In genomic region chr10:99466695-99467094, GRCm38 (mm10) we compare ENCODE assay signal across 18 mouse cellular contexts.
A peak's percentile ranks its signal among the peaks of the same experiment; 100 is the strongest.
DNase-seq lines count a peak whose midpoint lies in the region; ATAC-seq and TF ChIP-seq lines count a peak whose summit lies in the region.
"Had no signal": no experiment of that assay in that cellular context is flagged by ENCODE, and none has a peak within 500 bp of the region (broad histone marks: within the 10 kb centered on the region; RNA-seq: fewer than 3 reads in every experiment).

No protein-coding gene starts in this region.

- H3K4me2 ChIP-seq in heart, embryonic 15.5 days, result no peak overlapping the region
- H3K4me2 ChIP-seq: forebrain, embryonic 13.5 days; hindbrain, embryonic 14.5 days; liver, embryonic 15.5 days; midbrain, embryonic 11.5 days; neural tube, embryonic 13.5 days had no signal

- no peak for TF ChIP-seq POLR2A in cortical plate, adult 2 months (IDR thresholded peaks at IDR 0.05; ENCODE audit: extremely low read depth, insufficient read depth, low read length)
- TF ChIP-seq POLR2A in small intestine, adult 2 months (IDR thresholded peaks at IDR 0.05; ENCODE audit: low read depth, low read length), result no peak

- no peak for ATAC-seq in heart, embryonic 15.5 days (replicated peaks; ENCODE audit: insufficient number of reproducible peaks, insufficient read depth, low FRiP score, low read depth)
- no peak for ATAC-seq in erythroblast, adult 5-6 weeks (replicated peaks; ENCODE audit: low FRiP score, poor library complexity, severe bottlenecking)
- ATAC-seq: forebrain, embryonic 13.5 days had no signal

- H3K9me3 ChIP-seq in heart, embryonic 15.5 days (replicated peaks), result no peaks in the 10 kb centered on the region
- H3K9me3 ChIP-seq: forebrain, embryonic 13.5 days; liver, embryonic 15.5 days; neural tube, embryonic 13.5 days had no signal

- H3K27me3 ChIP-seq in heart, embryonic 15.5 days, result no peaks in the 10 kb centered on the region
- H3K27me3 ChIP-seq in small intestine, adult 2 months (ENCODE audit: control insufficient read depth, insufficient read depth, low read length), result no peaks in the 10 kb centered on the region
- H3K27me3 ChIP-seq: forebrain, embryonic 13.5 days; neural tube, embryonic 13.5 days had no signal

- intact Hi-C loops in heart, postnatal 14 days (cut with DNase I), result no loop called here
- intact Hi-C loops in left cerebral cortex, adult 2 months (cut with DNase I), result no loop called here

- no peak overlapping the region for H3K4me3 ChIP-seq in heart, embryonic 15.5 days
- no peak overlapping the region for H3K4me3 ChIP-seq in left cerebral cortex, adult 2 months
- no peak overlapping the region for H3K4me3 ChIP-seq in cortical plate, adult 2 months (ENCODE audit: insufficient read depth, low read length)
- H3K4me3 ChIP-seq in small intestine, adult 2 months (ENCODE audit: low read depth, low read length), result no peak overlapping the region
- H3K4me3 ChIP-seq: forebrain, embryonic 13.5 days; liver, embryonic 15.5 days; neural tube, embryonic 13.5 days had no signal

- no peak overlapping the region for H3K9ac ChIP-seq in heart, embryonic 15.5 days
- H3K9ac ChIP-seq: forebrain, embryonic 13.5 days; hindbrain, embryonic 14.5 days; liver, embryonic 15.5 days; neural tube, embryonic 13.5 days had no signal

- peak overlapping the region; percentile 68 for H3K27ac ChIP-seq in heart, embryonic 15.5 days
- peak overlapping the region; percentile 54 for H3K27ac ChIP-seq in left cerebral cortex, adult 2 months
- H3K27ac ChIP-seq in cortical plate, adult 2 months (ENCODE audit: insufficient read depth, low read length), result peak overlapping the region; percentile 75
- H3K27ac ChIP-seq in small intestine, adult 2 months (ENCODE audit: insufficient read depth, low read depth, low read length), result peak overlapping the region; percentile 16; the same call in 1 of the 2 replicates
- H3K27ac ChIP-seq: forebrain, embryonic 13.5 days; hindbrain, embryonic 14.5 days; neural tube, embryonic 13.5 days had no signal

- WGBS in heart, embryonic 15.5 days, result 94% methylated on average over 1 of the region's 1 CpGs
- 75% methylated on average over 1 of the region's 1 CpGs for WGBS in small intestine, adult 2 months

- no peaks in the 10 kb centered on the region for H3K36me3 ChIP-seq in heart, embryonic 15.5 days
- no peaks in the 10 kb centered on the region for H3K36me3 ChIP-seq in small intestine, adult 2 months (ENCODE audit: control insufficient read depth, insufficient read depth, low read length)
- H3K36me3 ChIP-seq: liver, embryonic 15.5 days; neural tube, embryonic 13.5 days had no signal

- no peak for DNase-seq in heart, postnatal 14 days
- no peak for DNase-seq in left cerebral cortex, adult 2 months (ENCODE audit: extremely low spot score in 1 of 2, low spot score in 2 of 2)
- DNase-seq in left cerebral cortex, adult 9 months (ENCODE audit: low spot score in 2 of 2), result no peak
- no peak for DNase-seq in adrenal gland, adult 8-10 months
- DNase-seq: cerebellum, postnatal 10 days; layer of hippocampus, postnatal 36 days; left cerebral cortex, postnatal 4 days; right cerebral cortex, postnatal 14 days; thymus, adult 18-20 months had no signal

- peaks cover 1% of the 10 kb centered on the region; the same call in 1 of the 2 replicates for H3K4me1 ChIP-seq in heart, embryonic 15.5 days (replicated peaks)
- peaks cover 4% of the 10 kb centered on the region; the same call in 1 of the 2 replicates for H3K4me1 ChIP-seq in cortical plate, adult 2 months (ENCODE audit: control insufficient read depth, insufficient read depth, low read length)
- H3K4me1 ChIP-seq in small intestine, adult 2 months (ENCODE audit: control insufficient read depth, insufficient read depth, insufficient read length, low read length), result peaks cover 4% of the 10 kb centered on the region; the same call in 1 of the 2 replicates

- TF ChIP-seq CTCF in left cerebral cortex, adult 2 months (IDR thresholded peaks at IDR 0.05), result no peak
- TF ChIP-seq CTCF in cortical plate, adult 2 months (IDR thresholded peaks at IDR 0.05; ENCODE audit: extremely low read depth, insufficient read depth, low read length), result no peak
- no peak for TF ChIP-seq CTCF in small intestine, adult 2 months (IDR thresholded peaks at IDR 0.05; ENCODE audit: extremely low read depth, insufficient read length, insufficient replicate concordance, low read depth, low read length)

Comparison
In these comparisons a context has a peak if more than half of its experiments do, and no peak if none do; other contexts are left out.
1. H3K27ac ChIP-seq: peak in every context shown above with its lines; median percentile 75 in cortical plate, adult 2 months; 68 in heart, embryonic 15.5 days; 54 in left cerebral cortex, adult 2 months; 16 in small intestine, adult 2 months.